In the genomic region with DNA sequence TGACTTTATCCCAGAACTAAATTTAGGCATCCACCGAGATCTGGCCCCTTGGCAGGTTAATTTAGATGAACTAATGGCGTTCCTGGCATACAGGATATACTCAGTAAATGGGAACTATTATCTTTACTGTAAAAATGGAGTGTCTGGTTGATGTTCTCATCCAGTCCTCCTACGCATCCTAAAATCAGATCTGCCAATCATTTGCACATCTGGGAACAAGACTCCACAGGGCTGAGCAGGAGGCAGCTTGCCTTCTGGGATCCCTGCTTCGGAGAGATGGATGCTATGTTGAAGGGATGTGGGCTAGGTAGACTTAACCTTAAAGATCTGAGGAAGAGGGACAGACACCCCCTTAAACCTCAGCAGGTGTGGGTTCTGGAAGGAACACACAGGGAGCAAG, we compare ENCODE assay signal across 21 mouse cellular contexts.
DNase-seq lines count a peak whose midpoint lies in the region; ATAC-seq and TF ChIP-seq lines count a peak whose summit lies in the region.
"Had no signal": no experiment of that assay in that cellular context is flagged by ENCODE, and none has a peak within 500 bp of the region (broad histone marks: within the 10 kb centered on the region; RNA-seq: fewer than 3 reads in every experiment).

No protein-coding gene starts in this region.

- no peak overlapping the region for H3K4me2 ChIP-seq in forebrain, embryonic 14.5 days (ENCODE audit: low read length)
- no peak overlapping the region for H3K4me2 ChIP-seq in forebrain, embryonic 13.5 days
- no peak overlapping the region for H3K4me2 ChIP-seq in hindbrain, embryonic 13.5 days
- no peak overlapping the region for H3K4me2 ChIP-seq in hindbrain, embryonic 12.5 days (replicated peaks)
- H3K4me2 ChIP-seq: embryonic facial prominence, embryonic 15.5 days; limb, embryonic 13.5 days; liver, embryonic 11.5 days; lung, embryonic 15.5 days; midbrain, embryonic 11.5 days had no signal

- no peaks in the 10 kb centered on the region for H3K79me2 ChIP-seq in heart, adult 2 months (replicated peaks; ENCODE audit: control insufficient read depth, insufficient read depth, low read length)

- no peak overlapping the region for H3K9ac ChIP-seq in forebrain, embryonic 14.5 days (ENCODE audit: low read length)
- H3K9ac ChIP-seq in forebrain, embryonic 13.5 days: no peak overlapping the region
- H3K9ac ChIP-seq in heart, adult 2 months (ENCODE audit: low read depth, low read length): no peak overlapping the region
- H3K9ac ChIP-seq in hindbrain, embryonic 13.5 days: 0 out of 2 replicates have a peak overlapping the region, but pooled peaks have one; percentile 6
- H3K9ac ChIP-seq in hindbrain, embryonic 12.5 days: no peak overlapping the region
- H3K9ac ChIP-seq: embryonic facial prominence, embryonic 15.5 days; limb, embryonic 13.5 days; lung, embryonic 15.5 days had no signal

- DNase-seq in forebrain, embryonic 14.5 days (ENCODE audit: low spot score): no peak
- no peak for DNase-seq in heart, adult 2 months
- no peak for DNase-seq in heart, adult 9 months (ENCODE audit: low spot score in 2 of 2)
- DNase-seq in lung, postnatal 10 days: no peak
- DNase-seq: adrenal gland, adult 2 months; adrenal gland, postnatal 36 days; kidney, adult 8-10 months; lung, postnatal 36 days; spleen, adult 18-20 months; thymus, postnatal 14 days had no signal

- TF ChIP-seq EP300 in heart, adult 2 months (IDR thresholded peaks at IDR 0.05; ENCODE audit: insufficient read depth, low read depth, low read length): no peak

- no peaks in the 10 kb centered on the region for H3K9me3 ChIP-seq in forebrain, embryonic 14.5 days (replicated peaks; ENCODE audit: control insufficient read depth, low read length)
- H3K9me3 ChIP-seq in forebrain, embryonic 13.5 days (replicated peaks): no peaks in the 10 kb centered on the region
- no peaks in the 10 kb centered on the region for H3K9me3 ChIP-seq in hindbrain, embryonic 13.5 days
- H3K9me3 ChIP-seq in hindbrain, embryonic 12.5 days (replicated peaks): no peaks in the 10 kb centered on the region
- H3K9me3 ChIP-seq: embryonic facial prominence, embryonic 10.5 days; embryonic facial prominence, embryonic 15.5 days; limb, embryonic 13.5 days; lung, embryonic 15.5 days had no signal

- 0 out of 2 replicates have a peak overlapping the region, but pooled peaks have one; percentile 68 for H3K27ac ChIP-seq in forebrain, embryonic 14.5 days (ENCODE audit: low read depth, low read length)
- H3K27ac ChIP-seq in forebrain, embryonic 13.5 days: no peak overlapping the region; the same call in 1 of the 2 replicates
- peak overlapping the region; percentile 20 for H3K27ac ChIP-seq in heart, adult 2 months
- H3K27ac ChIP-seq in hindbrain, embryonic 13.5 days: no peak overlapping the region
- no peak overlapping the region for H3K27ac ChIP-seq in hindbrain, embryonic 12.5 days
- H3K27ac ChIP-seq: embryonic facial prominence, embryonic 10.5 days; embryonic facial prominence, embryonic 15.5 days; kidney, postnatal 0 days; limb, embryonic 13.5 days; lung, embryonic 15.5 days had no signal

- intact Hi-C loops in heart, adult 2 months (cut with DNase I): loop anchor here (5.0 kb wide), 2 partner anchors 124 to 359 kb away; no protein-coding TSS in a partner anchor

- no peak for TF ChIP-seq CTCF in heart, adult 2 months (IDR thresholded peaks at IDR 0.05)

- H3K4me1 ChIP-seq in forebrain, embryonic 14.5 days (ENCODE audit: control insufficient read depth, insufficient read depth, low read length): peaks cover 18% of the 10 kb centered on the region
- H3K4me1 ChIP-seq in forebrain, embryonic 13.5 days: peaks cover 35% of the 10 kb centered on the region
- peaks cover 14% of the 10 kb centered on the region for H3K4me1 ChIP-seq in heart, adult 2 months (ENCODE audit: control insufficient read depth, insufficient read depth, low read length)
- H3K4me1 ChIP-seq in hindbrain, embryonic 13.5 days (replicated peaks): peaks cover 37% of the 10 kb centered on the region
- H3K4me1 ChIP-seq in hindbrain, embryonic 12.5 days: peaks cover 32% of the 10 kb centered on the region

- TF ChIP-seq POLR2A in heart, adult 2 months (IDR thresholded peaks at IDR 0.05; ENCODE audit: insufficient read depth, low read depth, low read length): no peak

- H3K27me3 ChIP-seq in forebrain, embryonic 14.5 days (replicated peaks; ENCODE audit: control insufficient read depth, insufficient read depth, low read length): no peaks in the 10 kb centered on the region
- H3K27me3 ChIP-seq in forebrain, embryonic 13.5 days: no peaks in the 10 kb centered on the region
- no peaks in the 10 kb centered on the region for H3K27me3 ChIP-seq in heart, adult 2 months (ENCODE audit: control insufficient read depth, insufficient read depth, low read length)
- no peaks in the 10 kb centered on the region for H3K27me3 ChIP-seq in hindbrain, embryonic 13.5 days
- no peaks in the 10 kb centered on the region for H3K27me3 ChIP-seq in hindbrain, embryonic 12.5 days
- H3K27me3 ChIP-seq: embryonic facial prominence, embryonic 15.5 days; limb, embryonic 13.5 days; lung, embryonic 15.5 days had no signal

- no peaks in the 10 kb centered on the region for H3K36me3 ChIP-seq in forebrain, embryonic 14.5 days (ENCODE audit: control insufficient read depth, insufficient read depth, low read length)
- peaks cover 3% of the 10 kb centered on the region; the same call in 1 of the 2 replicates for H3K36me3 ChIP-seq in forebrain, embryonic 13.5 days (ENCODE audit: poor library complexity, severe bottlenecking)
- no peaks in the 10 kb centered on the region; the same call in 1 of the 2 replicates for H3K36me3 ChIP-seq in heart, adult 2 months (ENCODE audit: control insufficient read depth, insufficient read depth, low read length)
- H3K36me3 ChIP-seq in hindbrain, embryonic 13.5 days: no peaks in the 10 kb centered on the region
- no peaks in the 10 kb centered on the region for H3K36me3 ChIP-seq in hindbrain, embryonic 12.5 days
- H3K36me3 ChIP-seq: embryonic facial prominence, embryonic 10.5 days; embryonic facial prominence, embryonic 15.5 days; lung, embryonic 15.5 days had no signal

- 87% methylated on average over 4 of the region's 4 CpGs for WGBS in forebrain, embryonic 14.5 days
- 88% methylated on average over 4 of the region's 4 CpGs for WGBS in forebrain, embryonic 13.5 days
- 69% methylated on average over 4 of the region's 4 CpGs for WGBS in heart, adult 2 months
- WGBS in hindbrain, embryonic 13.5 days: 89% methylated on average over 4 of the region's 4 CpGs
- 90% methylated on average over 4 of the region's 4 CpGs for WGBS in hindbrain, embryonic 12.5 days

- H3K4me3 ChIP-seq in forebrain, embryonic 14.5 days (ENCODE audit: low read depth, low read length): no peak overlapping the region
- no peak overlapping the region for H3K4me3 ChIP-seq in forebrain, embryonic 13.5 days
- no peak overlapping the region for H3K4me3 ChIP-seq in heart, adult 2 months
- H3K4me3 ChIP-seq in hindbrain, embryonic 13.5 days: no peak overlapping the region
- no peak overlapping the region for H3K4me3 ChIP-seq in hindbrain, embryonic 12.5 days
- H3K4me3 ChIP-seq: embryonic facial prominence, embryonic 10.5 days; embryonic facial prominence, embryonic 15.5 days; limb, embryonic 13.5 days; lung, embryonic 15.5 days had no signal

- no peak for ATAC-seq in forebrain, embryonic 14.5 days
- ATAC-seq in forebrain, embryonic 13.5 days: no peak
- ATAC-seq in hindbrain, embryonic 13.5 days (ENCODE audit: low FRiP score): no peak
- no peak for ATAC-seq in hindbrain, embryonic 12.5 days (ENCODE audit: low FRiP score)
- ATAC-seq: activated CD4-positive, CD25-positive, alpha-beta regulatory T cell, adult 4 months had no signal

Comparison
In these comparisons a context has a peak if more than half of its experiments do, and no peak if none do; other contexts are left out.
1. H3K27ac ChIP-seq: peak in forebrain, embryonic 14.5 days (single experiment) and heart, adult 2 months (single experiment); none in forebrain, embryonic 13.5 days (single experiment), hindbrain, embryonic 13.5 days (single experiment) and hindbrain, embryonic 12.5 days (single experiment).